Mouse (Mus musculus) heart, adult 11 months (tissue): ENCODE results near the gene Otulin.

Source experiments
- DNase-seq: peaks from one replicate; pipeline ENCODE4 v3.0.0; 2022

Gene Otulin

DNA sequence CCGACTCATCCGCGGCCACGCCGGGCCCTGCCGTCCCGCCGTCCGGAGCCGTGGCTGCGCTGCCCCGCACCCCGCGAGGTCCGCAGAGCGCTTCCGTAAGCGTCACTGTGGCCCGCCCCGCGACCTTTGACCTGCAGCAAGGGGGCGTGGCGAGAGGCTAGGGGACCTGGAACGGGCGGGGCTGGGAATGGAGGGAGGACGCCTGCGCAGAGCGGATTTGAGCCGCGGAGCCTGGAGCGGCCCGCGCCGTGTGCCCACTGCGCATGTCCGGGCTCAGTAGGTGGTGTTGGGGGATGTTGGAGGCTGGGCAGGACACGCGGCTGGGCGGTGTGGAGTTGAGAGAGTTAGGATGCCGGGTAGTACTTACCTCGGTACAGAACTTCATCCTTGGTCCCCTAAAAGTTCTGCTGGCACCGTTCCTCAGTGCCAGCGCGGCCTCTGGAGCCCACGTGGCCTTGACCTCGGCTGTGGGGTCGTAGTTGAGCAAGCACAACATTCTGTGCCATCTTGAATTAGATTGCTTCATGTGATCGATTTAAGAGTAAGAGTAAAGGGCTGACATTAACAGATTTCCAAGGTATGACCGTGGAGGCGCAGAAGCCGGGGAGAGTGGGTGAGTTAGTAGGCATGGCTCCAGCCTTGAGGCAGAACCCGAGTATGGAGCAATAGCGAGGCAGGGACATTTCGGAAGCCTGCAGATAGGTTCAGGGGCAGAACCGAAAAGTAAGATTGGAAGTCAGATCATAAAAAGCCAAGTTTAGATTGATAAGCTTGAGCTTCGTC is at the start of gene Otulin:
Gene Otulin (minus strand): TSS at position 93 of the 783 bp plus-strand sequence.
- peak; percentile 100 for DNase-seq

DNA sequence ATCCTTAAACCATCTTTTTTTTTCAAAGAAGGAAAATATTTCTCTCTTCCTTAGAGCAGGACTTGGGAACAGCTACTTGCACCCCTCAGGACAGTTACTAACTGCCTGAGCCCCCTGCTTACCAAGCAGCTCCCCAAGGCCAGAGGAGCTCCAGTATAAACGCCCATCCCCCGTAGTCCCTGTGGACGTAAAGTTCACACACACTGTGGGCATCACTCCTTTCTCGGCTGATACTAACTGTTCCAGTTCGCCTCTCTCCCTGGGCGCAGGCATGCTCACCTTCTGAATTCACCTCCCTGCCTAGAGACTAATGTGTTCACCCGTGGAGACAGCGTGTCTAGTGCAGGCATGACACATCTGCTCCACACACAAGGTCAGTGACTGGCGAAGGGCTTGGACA is 48.0 kb upstream of the Otulin start:
- DNase-seq = peak; percentile 74

DNA sequence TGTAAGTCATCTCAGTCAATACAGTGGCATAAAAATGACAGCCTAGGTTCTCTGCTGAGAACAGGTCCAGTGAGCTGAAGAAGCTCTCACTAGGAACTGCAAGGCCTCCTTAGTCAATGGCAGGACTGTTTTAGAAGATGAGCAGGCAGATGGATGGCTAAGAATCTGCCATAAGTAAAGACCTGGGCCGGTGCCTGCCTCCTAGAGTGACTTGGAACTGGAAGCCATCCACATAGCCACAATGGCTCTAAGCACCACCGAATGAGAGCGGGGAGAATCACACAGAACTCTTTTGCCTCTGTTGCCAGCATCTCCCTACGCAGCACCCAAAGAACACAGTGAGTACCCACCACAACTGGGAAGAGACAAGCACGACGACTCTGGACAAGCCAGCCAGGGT is 47.3 kb upstream of the Otulin start:
- DNase-seq = no peak

DNA sequence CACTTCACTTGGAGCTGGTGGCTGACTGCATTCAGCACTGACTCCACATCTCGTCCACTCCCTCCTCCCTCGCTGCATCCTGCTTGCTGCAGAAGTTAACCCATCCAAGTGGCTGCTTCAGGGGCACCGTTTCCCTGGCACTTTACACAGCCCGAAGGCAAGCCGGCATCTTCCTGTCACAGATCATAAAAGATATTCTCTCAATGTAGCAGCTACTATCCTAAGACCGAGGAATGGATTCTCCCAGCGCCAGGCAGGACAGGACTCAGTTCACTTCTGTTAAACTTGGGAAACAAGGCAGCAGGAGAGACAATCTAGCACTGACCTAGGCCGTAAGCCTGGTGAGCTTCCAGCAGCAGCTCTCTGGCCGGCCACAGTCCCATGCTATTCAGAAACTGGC is 45.7 kb upstream of the Otulin start:
- DNase-seq = peak; percentile 88

DNA sequence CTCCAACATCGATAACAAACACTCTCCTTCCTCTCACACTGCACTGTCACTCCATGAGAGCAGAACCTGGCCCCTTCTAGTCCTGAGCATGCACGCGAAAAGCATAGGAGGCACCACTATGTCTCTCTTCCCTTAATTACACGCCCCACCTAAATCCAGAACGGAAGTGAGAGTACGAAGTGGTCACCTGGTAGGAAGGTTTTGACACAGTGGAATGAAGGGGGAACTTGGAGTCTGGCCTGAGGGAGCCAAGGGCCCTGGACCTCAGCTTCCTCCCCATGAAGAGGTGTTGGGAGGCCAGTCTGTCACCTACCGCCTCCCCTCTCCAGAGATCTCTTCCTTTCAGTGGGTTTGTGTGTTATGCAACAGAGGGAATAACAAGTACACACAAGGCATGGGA is 44.6 kb upstream of the Otulin start:
- peak; percentile 87 for DNase-seq

DNA sequence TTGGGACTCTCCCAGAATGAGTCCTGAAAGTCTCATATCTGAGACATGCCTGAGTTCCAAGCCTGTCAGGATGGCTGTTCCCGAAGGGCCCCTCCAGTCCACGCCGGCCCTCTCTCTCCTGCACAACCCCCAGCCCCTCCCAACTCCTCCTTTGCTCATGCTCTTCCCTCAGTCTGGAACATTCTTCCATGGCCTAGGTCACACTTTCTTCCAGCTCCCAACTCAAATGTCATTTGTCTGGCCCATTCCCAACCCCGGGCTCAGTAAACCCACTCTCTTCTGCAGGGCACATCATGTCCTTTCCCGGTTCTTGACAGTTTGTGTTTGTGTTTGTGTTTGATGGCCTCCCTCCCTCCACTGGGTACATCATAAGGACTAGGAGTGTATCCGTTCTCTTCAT is 43.5 kb upstream of the Otulin start:
- DNase-seq = peak; percentile 85

DNA sequence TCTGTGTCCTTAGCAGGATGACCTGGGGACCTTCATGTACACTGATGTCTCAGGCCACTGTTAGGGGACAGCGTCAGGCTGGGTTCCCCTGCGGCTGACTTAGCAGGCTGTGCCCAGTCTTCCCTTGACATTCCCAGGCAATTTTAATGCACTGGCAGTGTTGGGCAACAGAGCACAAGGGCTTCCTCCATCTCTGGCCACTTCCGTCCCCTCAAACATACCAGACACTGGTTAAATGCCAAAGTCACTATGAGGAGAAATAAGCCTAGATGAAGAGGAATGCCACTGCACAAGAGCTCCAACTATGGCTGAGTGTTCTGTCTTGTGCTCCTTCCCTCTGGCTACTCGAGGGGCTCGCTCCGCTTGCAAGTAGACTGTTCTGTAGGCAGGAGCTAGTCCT is 42.7 kb upstream of the Otulin start:
- peak; percentile 91 for DNase-seq

DNA sequence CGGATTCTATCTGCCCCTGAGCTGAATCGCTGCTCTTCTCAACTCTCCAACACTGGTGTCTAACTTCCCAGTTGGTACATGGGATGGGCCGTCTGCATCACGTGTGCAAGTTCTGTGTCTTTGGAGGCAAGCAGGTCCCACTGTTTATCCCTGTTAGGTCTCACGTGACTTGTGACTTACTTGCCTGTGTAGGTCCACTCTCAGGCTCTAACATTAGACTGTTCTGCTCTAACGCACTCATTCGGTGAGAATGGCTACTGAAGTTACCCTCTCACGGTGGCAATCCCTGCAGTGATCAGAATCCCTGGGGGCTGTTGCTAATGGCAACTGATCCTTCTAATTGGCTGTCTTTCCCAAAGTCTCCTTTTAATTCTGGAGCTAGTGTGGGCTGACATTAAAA is 41.8 kb upstream of the Otulin start:
- peak; percentile 77 for DNase-seq

DNA sequence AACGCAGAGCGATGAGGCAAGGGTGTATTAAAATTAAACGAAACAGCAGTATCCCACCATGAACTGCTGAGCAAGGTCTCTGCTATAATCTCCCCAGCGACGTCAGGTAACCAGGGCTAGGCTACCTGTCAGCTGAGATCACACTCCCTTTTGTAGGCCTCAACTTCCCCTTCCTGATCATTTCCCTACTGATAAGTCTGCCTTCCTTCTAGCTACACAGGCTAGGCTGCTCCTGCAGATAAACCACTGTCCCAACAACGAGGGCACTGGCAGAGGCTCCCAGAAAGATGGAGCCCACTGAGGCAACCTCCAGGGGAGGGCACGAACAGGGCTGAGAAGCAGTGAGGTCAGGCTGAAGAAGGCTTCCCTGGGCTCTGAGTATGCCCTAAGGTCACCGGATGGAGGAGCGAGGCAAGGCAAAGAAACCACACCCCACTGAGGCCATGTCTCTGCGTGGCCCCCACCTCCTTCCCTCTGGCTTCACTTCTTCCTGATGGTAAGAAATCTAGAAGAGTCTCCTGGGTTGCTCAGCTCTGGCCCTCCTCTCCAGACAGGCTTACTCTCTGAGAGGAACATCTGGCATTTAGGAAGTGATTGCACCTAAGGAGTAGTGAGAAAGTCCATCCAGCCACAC is 41.2 kb upstream of the Otulin start:
- peak; percentile 90 for DNase-seq

DNA sequence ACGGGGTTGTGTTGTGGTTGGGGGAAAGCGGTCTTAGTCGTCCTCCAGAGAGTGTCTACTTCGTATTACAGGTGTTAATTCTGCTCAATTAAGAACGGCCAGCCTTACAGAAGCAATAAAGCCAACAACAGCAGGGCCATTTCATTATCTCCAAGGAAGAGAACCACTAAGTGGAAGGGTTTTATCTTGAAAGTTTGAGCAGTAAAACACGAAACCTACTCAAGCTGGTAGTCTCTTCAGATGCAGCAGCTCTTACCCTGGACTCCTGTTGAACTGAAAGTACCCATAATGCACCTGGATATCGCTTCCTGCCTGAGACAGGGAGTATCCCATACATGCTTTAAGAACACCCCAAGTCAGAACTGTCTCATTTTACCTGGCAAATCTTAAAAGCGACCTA is 40.2 kb upstream of the Otulin start:
- no peak for DNase-seq

DNA sequence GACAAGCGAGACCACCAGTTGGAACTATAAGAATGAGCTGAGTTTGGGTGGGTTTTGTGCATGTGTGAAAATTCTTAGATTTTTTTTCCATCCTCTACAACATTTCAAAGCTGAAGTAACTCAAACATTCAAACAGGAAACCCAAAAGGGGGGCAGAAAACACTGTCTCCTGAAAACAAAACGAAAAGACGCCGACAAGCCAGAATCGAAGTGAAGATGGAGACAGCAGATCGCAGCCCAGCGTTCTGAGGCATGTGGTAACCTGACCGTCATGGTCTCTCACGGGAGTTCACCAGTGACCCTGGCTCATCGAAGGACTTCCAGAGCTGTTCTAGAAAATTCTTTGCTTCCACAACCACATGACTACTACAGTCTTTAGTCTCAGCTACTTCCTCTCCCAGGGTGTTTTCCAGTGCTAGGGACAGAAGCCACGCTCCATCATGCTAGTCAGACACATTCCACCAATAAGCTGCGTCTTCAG is 39.5 kb upstream of the Otulin start:
- DNase-seq = peak; percentile 88

DNA sequence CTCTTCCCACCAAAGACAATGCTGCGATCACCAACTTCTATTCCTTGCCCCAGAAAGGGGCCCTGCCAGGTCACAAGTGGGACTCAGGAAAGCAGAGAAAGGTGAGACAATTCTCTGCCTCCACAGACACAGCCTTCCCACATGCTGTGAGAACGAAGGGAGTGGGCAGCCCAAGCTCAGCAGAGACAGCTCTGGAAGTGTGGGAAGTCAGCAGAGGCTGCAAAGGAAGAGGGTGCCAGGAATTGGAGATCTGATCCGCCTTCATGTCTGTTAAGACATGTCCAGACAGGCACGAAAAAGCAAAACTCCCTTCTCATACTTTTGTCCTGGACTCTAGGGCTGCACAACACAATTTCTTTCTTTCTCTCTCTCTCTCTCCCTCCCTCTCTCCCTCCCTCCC is 38.8 kb upstream of the Otulin start:
- no peak for DNase-seq

DNA sequence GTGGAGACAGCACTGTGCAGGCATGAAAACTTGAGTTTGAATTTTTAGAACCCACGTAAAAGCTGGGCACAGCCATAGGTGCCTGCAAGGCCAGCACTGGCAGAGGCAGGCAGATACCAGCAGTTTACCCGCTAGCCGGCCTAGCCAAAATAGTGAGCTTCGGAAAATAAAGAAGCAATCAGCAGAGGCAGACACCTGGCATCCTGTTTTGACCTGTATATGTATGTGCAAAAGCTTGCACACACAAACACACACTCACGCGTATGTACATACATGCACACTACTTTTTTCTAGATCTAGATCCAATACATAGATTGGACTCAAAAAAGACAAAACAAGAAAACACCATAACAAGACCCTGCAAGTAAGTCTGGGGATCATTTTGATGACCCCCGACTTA is 38.1 kb upstream of the Otulin start:
- peak; percentile 63 for DNase-seq

DNA sequence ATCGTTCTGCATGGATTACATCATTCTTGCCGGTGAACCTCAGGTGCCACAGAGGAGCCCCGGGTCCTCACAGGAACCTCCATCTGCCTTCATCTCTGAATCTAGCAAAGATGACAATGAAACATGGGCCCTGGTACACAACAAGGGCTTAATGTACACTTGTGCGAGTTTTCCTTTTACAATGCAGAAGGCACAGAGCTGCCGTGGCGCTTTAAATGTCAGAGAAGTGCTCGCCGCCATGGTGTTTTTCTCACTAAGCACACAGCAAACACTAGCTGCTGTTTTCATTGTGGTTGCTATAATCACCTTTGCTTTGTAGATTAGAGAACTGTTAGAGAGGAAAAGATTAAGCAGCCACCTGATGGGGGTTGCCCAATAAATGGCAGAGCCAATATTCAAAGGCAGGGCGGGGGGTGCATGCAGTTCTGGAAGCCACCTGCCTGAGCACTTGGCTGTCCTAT is 37.5 kb upstream of the Otulin start:
- DNase-seq = no peak

DNA sequence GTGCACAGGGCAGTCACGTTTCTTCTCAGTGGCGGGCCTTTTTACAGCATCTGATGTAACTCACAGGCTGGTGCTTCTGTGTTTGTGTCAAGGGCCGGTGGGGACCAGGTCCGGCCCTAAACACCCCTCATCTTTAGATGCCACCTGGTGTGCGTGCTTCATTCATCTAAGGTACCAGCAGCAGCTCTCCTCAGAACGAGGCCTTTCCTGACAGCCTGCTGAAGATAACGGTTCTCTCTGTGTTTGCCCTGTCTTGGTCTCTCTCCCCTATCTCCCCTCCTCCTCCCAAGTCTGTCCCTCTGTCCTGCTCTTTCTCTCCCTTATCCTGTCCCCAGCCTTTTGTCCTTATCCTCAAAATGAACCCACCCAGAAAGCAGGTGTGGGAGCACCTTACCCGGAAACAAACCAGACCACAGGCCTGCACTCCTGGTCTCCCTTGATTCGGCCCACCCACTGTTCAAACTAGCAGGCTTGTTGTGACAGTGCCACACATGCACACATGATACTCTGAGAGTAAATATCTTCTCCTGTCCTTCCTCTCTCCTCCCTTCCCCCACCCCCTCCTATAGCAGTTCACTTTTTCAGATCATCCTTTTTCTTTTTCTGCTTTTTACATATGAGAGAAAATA is 36.5 kb upstream of the Otulin start:
- DNase-seq = peak; percentile 83

DNA sequence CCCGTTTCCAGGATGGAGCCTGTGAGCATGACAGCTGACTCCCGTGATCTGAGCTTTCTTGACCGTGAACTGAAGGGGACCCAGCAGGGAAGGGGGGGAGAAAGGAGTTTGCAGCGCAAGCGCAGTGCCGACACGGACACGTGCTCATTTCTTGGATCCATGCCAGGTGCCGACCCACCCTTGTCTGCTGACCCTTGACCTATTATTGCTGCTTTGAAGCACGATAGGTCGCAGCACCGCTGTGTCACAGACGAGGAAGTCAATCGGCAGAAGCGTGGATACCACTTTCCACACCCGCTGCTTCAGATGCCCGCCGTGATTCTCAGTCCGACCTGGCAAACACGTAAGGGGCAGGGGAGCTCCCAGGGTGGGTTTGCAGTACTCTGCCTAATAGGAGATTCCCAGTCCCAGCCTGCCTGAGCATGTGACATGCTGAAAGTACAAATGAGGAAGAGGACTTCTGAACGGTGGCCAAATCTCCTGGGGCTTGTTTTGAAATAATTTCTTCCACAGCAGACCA is 35.0 kb upstream of the Otulin start:
- peak; percentile 96 for DNase-seq

DNA sequence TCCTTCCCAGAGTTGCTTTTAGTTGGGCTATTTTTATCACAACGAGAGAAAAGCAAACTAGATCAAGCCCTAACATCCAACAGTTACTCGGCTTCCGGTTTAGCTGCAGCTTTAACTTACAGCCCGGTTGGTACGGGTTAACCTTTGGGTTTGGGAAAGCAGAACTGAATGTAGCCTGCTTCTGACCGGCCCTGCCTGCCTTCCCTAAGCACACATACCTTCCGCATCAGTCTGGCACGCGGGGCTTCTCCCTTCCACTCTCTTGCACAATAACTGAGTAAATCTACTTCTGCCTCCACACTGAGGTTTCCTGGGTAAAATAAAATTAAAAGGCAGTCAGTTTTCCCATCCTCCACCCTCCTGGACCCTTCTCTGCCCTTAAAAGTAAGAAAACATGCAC is 33.6 kb upstream of the Otulin start:
- peak; percentile 96 for DNase-seq

DNA sequence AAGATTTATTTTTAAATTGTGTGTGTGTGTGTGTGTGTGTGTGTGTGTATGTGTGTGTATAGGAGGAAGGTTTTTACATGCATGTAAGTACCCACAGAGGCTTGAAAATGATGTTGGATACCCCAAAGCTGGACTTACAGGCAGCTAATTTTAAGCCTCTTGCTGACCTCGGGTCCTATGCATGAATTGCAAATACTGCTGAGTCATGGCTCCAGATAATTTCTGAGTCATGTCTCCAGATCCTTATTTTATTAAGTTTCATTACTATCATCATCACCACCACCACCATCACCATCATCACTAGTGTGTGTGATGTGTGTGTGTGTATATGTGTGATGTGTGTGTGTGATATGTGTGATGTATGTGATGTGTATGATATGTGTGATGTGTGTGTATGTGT is 32.2 kb upstream of the Otulin start:
- DNase-seq = no peak

DNA sequence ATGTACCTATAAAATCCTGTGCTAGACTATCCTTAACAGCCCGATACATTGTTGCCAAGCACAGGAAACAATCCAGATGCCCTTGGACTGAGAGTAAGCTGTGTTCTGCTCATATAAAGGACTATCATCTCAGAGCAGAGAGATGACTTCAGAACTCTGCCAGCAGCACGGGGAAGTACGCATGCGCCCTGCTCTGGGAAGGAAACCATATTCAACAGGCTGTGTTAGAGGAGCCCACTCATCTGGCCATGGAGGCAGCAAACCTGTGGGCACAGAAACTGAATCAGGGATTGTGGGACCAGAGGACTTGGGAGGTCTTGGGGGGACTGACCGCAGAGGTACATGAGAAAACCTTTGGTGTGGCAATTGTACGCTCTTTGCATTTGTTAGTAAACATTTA is 31.2 kb upstream of the Otulin start:
- DNase-seq = peak; percentile 57

DNA sequence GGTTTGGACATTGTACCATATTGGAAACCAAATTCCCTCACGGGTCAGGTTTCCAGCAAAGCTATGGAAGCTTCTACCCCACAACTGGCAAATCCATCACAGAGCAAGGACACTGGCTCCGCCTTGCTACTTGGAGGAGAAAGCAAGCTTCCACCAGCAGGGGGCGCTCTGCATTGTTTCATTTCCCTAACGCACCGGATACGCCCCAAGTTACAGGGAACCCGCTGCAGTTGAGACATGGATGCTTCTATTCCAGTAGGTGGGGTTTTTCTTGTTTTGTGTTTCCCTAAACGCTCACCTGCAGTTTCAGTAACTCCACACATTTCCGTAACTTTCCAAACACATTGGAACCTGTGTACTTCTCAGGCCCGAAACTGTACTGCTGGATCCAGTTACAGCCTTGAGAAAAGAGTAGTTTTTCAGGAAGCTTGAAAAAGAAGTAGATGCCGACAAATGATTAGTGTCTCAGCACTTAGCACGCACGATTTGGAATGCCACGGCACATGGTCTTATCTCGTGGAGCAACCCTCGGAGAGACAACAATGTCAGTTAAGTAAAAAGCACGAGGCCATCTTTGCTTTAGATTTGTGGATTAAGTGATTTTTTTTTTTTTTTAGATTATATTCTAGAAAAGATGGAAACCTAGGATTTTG is 29.2 kb upstream of the Otulin start:
- DNase-seq = peak; percentile 97

DNA sequence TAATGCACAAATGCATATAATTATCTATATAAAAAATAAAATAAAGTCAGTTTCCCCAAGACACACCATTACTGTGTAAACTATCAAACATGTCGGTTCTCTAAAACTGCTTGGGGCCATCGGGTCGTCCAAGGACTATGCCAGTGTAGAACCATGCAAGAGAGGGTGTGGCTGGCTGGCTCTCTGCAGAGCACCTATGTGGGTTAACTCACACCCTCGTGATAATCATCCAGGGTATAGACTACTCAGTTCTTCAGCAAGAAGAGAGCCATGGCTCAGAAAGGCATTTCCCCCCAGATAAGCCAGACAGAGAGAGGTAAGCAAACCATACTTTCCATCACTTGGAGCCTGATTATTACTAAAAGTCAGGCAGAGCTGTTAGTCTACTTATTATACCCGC is 28.6 kb upstream of the Otulin start:
- peak; percentile 65 for DNase-seq

DNA sequence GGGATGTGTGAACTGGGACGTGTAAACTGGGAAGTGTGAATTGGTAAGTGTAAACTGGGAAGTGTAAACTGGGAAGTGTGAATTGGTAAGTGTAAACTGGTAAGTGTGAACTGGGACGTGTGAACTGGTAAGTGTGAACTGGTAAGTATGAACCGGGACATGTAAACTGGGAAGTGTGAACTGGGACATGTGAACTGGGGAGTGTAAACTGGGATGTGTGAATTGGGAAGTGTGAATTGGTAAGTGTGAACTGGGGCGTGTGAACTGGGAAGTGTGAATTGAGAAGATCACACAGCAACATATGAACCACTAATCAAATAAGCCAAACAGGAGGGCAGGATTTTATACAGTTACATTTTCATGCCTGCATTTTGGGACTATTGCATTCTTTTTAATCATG is 27.9 kb upstream of the Otulin start:
- DNase-seq = no peak

DNA sequence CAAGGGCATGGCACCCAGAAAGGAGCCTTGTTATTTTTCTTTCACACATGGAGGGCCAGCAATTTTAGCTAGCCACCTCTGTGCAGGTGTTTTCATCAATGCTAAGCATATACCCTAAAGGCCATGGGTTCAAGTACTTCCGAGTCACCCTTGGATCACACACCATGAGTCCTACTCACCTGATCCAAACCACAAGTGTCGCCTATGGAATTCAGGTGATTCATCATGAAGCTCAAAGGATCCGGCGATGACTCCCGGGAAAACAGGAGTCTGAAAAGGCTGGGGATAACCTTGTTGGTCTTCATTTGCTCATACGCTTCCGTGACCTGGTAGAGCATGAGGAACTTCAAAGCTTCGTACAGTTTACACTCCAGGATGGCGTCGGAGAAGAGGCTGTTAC is 27.4 kb upstream of the Otulin start:
- peak; percentile 56 for DNase-seq
